Mouse (Mus musculus): ENCODE data around the gene Rnf40.

DNA sequence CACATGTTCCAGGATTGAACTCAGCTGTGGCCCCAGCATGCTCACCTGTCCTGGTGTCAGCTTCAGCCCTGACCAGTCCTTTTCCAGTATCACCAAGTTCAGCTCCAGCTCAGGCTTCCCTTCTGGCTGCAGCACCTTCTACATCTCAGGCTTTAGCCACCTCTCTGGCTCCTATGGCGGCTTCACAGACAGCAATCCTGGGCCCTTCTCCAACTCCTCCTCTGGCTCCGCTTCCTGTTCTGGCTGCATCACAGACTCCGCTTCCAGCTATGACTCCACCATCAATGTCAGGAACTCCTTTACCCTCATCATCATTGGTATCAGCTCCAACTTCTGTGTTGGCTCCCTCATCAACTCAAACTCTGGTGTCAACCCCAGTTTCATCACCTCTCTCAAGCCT, 46.9 kb upstream of the Rnf40 start:
- TF ChIP-seq POLR2A (IDR thresholded peaks at IDR 0.05; ENCODE audit: extremely low read depth, insufficient read depth, low read length): no peak
- no peak for TF ChIP-seq CTCF (IDR thresholded peaks at IDR 0.05; ENCODE audit: extremely low read depth, insufficient read depth, low read length)

Data from cortical plate, adult 2 months (tissue).